Mouse (Mus musculus): Measurements from ENCODE around the gene C2cd5.

The C2cd5 gene

GRCm38 (mm10) chr6:142989495-142989894 lies 110.4 kb downstream of the C2cd5 start:
- in situ Hi-C loops (cut with MboI; ENCODE audit: unreplicated experiment in 2 of 2), result loop anchor here (5.0 to 25.0 kb wide), 3 partner anchors 188 to 1973 kb away; no protein-coding TSS in a partner anchor

GRCm38 (mm10) chr6:142988753-142989152 lies 111.2 kb downstream of the C2cd5 start:
- in situ Hi-C loops (cut with MboI; ENCODE audit: unreplicated experiment in 2 of 2), result loop anchor here (5.0 to 25.0 kb wide), 3 partner anchors 189 to 1974 kb away; no protein-coding TSS in a partner anchor

- in situ Hi-C loops (cut with MboI; ENCODE audit: unreplicated experiment in 2 of 2), result loop anchor here (5.0 to 25.0 kb wide), 3 partner anchors 189 to 1974 kb away; no protein-coding TSS in a partner anchor
These were observed 111.7 kb downstream of the C2cd5 start for GRCm38 (mm10) chr6:142988231-142988630.

GRCm38 (mm10) chr6:142987616-142988015 lies 112.3 kb downstream of the C2cd5 start:
- in situ Hi-C loops (cut with MboI; ENCODE audit: unreplicated experiment in 2 of 2), result loop anchor here (5.0 to 25.0 kb wide), 3 partner anchors 190 to 1975 kb away; no protein-coding TSS in a partner anchor

- in situ Hi-C loops (cut with MboI; ENCODE audit: unreplicated experiment in 2 of 2), result loop anchor here (5.0 to 25.0 kb wide), 3 partner anchors 191 to 1976 kb away; no protein-coding TSS in a partner anchor
These were observed 113.2 kb downstream of the C2cd5 start for GRCm38 (mm10) chr6:142986706-142987105.

- in situ Hi-C loops (cut with MboI; ENCODE audit: unreplicated experiment in 2 of 2), result loop anchor here (5.0 to 25.0 kb wide), 3 partner anchors 192 to 1977 kb away; no protein-coding TSS in a partner anchor
These were observed 114.2 kb downstream of the C2cd5 start for GRCm38 (mm10) chr6:142985561-142986238.

- in situ Hi-C loops (cut with MboI; ENCODE audit: unreplicated experiment in 2 of 2), result loop anchor here in 1 of 2 experiments (25.0 kb wide), 1 partner anchor 1982 kb away; no protein-coding TSS in a partner anchor
These were observed 120.0 kb downstream of the C2cd5 start for GRCm38 (mm10) chr6:142979665-142980660.

GRCm38 (mm10) chr6:142977221-142977620 lies 122.7 kb downstream of the C2cd5 start:
- in situ Hi-C loops (cut with MboI; ENCODE audit: unreplicated experiment in 2 of 2), result loop anchor here in 1 of 2 experiments (25.0 kb wide), 1 partner anchor 1985 kb away; no protein-coding TSS in a partner anchor

GRCm38 (mm10) chr6:142973289-142973688 lies 126.7 kb downstream of the C2cd5 start:
- in situ Hi-C loops (cut with MboI; ENCODE audit: unreplicated experiment in 2 of 2), result no loop called here

- in situ Hi-C loops (cut with MboI; ENCODE audit: unreplicated experiment in 2 of 2), result no loop called here
These were observed 127.7 kb downstream of the C2cd5 start for GRCm38 (mm10) chr6:142972205-142972604.

GRCm38 (mm10) chr6:142967407-142967806 lies 132.5 kb downstream of the C2cd5 start:
- in situ Hi-C loops (cut with MboI; ENCODE audit: unreplicated experiment in 2 of 2), result no loop called here

- in situ Hi-C loops (cut with MboI; ENCODE audit: unreplicated experiment in 2 of 2), result no loop called here
These were observed 135.2 kb downstream of the C2cd5 start for GRCm38 (mm10) chr6:142964531-142965385.

GRCm38 (mm10) chr6:142964076-142964530 lies 135.8 kb downstream of the C2cd5 start, which contains the start of gene St8sia1:
Gene St8sia1, minus strand, starts transcription at chr6:142964452.
- in situ Hi-C loops (cut with MboI; ENCODE audit: unreplicated experiment in 2 of 2), result no loop called here

GRCm38 (mm10) chr6:142963480-142964075 lies 136.4 kb downstream of the C2cd5 start:
- in situ Hi-C loops (cut with MboI; ENCODE audit: unreplicated experiment in 2 of 2), result no loop called here

- in situ Hi-C loops (cut with MboI; ENCODE audit: unreplicated experiment in 2 of 2), result no loop called here
These were observed 137.1 kb downstream of the C2cd5 start for GRCm38 (mm10) chr6:142962881-142963280.

GRCm38 (mm10) chr6:142962476-142962875 lies 137.5 kb downstream of the C2cd5 start:
- in situ Hi-C loops (cut with MboI; ENCODE audit: unreplicated experiment in 2 of 2), result no loop called here

GRCm38 (mm10) chr6:142961721-142962455 lies 138.1 kb downstream of the C2cd5 start:
- in situ Hi-C loops (cut with MboI; ENCODE audit: unreplicated experiment in 2 of 2), result no loop called here
